Mouse (Mus musculus) spleen, postnatal 4 days (tissue): Measurements from ENCODE around the gene Grik4.

ENCODE experiments used
- DNase-seq, 2 experiments: peaks; one replicate each; pipeline ENCODE4 v3.0.0; 2022; ENCODE audit warnings: low spot score in 2 of 2

The Grik4 gene

GRCm38 (mm10) chr9:42491780-42492179, 452.5 kb downstream of the Grik4 start:
- no peak for DNase-seq

DNA sequence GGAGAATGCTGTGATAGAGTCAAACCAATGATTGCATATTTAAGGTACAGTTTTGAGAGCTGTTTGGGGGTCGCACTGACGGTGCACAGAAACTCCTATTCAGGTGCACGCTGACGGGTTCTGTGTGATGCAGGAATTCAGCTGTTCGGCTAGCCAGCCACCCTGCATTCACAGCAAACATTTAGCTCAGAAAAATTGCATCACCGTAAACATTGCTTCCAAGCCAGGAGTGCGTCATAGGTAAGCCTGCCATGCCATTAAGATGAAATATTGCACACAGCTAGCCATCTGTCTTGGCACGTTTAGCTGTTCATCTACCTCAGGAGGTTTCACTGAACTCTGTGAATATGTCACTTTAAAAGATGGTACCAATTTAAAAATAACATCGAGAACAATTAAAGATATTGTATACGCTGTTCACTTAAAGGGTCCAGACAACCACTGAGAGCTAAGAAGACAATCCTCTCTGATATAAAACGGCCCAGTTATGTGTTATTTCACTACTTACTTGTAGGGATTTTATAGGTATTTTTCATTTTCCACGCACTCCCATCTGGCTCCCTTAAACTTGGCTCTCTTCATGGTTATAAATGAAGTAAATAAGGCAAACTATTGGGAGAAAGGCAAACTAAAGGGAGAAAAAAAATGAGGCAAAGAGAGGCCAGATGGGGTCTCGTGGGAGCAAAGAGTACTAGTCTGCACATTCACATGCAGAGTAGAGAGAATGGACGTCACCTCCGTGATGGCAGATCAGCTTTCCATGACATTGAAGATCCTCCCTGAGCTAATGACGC, 453.5 kb downstream of the Grik4 start:
- DNase-seq, result no peak

DNA sequence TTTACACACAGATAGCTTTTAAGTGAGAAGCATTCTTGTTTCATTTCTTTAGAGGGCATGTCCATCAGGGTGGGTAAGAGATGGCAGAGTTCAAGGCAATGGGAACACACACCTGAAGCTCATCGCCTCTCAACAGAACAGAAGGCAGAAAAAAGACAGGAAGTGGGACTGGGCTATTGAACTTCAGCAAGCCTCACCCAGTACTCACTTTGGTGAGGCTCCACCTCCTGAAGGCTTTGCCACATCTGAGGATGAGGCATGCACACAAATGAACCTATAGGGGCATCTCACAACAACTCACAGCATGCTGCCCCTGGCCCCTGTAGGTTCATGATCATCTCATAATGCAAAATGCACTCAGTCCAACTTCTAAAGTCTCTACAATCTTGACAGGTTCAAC, 456.2 kb downstream of the Grik4 start:
- no peak for DNase-seq

GRCm38 (mm10) chr9:42486913-42487312, 457.4 kb downstream of the Grik4 start:
- DNase-seq, result no peak

GRCm38 (mm10) chr9:42484667-42485066, 459.6 kb downstream of the Grik4 start:
- DNase-seq, result no peak

- DNase-seq, result no peak
Measured at GRCm38 (mm10) chr9:42482944-42483343, 461.3 kb downstream of the Grik4 start.

GRCm38 (mm10) chr9:42476166-42476565, 468.1 kb downstream of the Grik4 start:
- DNase-seq, result no peak

DNA sequence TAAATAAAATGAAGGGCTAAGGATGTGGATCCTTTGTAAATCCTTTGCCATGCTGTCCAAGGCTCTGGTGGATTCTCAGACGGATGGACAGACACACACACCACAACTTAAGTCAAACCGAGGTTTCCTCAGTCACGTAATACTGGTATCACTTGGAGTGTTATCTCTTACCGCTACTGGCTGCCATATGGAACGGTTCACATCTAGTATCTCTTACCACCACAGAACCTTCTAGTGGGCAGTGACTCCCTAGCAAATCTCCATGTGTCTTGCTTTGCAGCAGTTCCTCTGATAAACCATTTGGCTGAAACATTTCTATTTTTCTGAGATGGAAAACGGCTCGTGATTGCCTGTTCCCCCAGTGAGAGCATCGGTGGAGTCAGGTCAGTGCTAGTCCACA, 470.0 kb downstream of the Grik4 start:
- DNase-seq, result no peak

GRCm38 (mm10) chr9:42471921-42472747, 472.2 kb downstream of the Grik4 start:
- peak; percentile 82 to 90 for DNase-seq

DNA sequence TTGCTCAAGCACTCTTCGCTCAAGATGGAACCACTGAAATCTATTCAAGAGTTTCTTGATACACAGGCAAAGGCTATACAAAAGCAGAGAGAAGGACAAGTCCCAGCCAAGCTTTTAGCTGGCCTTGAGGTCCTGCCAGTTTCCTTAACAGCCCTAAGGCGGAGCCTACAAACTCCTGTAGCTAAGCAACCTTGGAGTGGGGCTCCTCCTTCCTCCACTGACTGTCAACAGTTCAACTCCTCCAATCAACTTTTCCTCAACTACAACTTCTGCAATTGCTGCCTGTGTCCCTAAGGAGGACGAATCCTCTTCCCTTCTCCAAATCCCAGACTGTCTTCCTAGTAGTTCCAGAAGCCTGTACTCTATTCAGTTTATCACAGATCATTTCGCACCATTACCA, 473.1 kb downstream of the Grik4 start:
- peak in 1 of 2 experiments; percentile 43 for DNase-seq

DNA sequence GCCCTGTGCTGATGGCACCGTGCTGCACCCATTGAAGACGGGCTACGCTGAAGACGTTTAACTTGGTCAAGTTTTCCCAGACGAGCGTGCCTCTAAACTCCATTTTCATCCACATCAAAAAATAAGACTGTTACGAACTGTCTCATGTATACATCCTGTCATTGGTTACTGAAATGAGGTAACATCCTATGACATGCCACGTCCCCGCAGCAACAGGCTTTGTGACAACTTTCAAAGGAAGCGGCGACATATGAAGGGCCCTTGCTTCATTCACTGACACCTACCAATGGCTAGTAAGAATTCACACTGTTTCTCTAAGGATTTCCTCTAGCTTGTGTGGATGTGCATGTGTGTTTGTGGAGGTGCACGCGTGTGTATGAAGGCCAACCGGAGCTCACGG, 475.0 kb downstream of the Grik4 start:
- DNase-seq, result no peak

GRCm38 (mm10) chr9:42468360-42468759, 475.9 kb downstream of the Grik4 start:
- DNase-seq, result no peak
